Mouse (Mus musculus): ENCODE measurements around the gene Elovl3. TPM values are rescaled to one million over a fixed set of nuclear protein-coding genes. Genes with fewer than 3 reads are reported as not detected.
"Not testable (repeated sequence)": the region's sequence is repeated elsewhere in the genome, so short reads cannot be mapped to it uniquely, and the experiment has no call there.

Elovl3 gene
- total RNA-seq, 2 experiments from 2014 or later, result not detected

DNA sequence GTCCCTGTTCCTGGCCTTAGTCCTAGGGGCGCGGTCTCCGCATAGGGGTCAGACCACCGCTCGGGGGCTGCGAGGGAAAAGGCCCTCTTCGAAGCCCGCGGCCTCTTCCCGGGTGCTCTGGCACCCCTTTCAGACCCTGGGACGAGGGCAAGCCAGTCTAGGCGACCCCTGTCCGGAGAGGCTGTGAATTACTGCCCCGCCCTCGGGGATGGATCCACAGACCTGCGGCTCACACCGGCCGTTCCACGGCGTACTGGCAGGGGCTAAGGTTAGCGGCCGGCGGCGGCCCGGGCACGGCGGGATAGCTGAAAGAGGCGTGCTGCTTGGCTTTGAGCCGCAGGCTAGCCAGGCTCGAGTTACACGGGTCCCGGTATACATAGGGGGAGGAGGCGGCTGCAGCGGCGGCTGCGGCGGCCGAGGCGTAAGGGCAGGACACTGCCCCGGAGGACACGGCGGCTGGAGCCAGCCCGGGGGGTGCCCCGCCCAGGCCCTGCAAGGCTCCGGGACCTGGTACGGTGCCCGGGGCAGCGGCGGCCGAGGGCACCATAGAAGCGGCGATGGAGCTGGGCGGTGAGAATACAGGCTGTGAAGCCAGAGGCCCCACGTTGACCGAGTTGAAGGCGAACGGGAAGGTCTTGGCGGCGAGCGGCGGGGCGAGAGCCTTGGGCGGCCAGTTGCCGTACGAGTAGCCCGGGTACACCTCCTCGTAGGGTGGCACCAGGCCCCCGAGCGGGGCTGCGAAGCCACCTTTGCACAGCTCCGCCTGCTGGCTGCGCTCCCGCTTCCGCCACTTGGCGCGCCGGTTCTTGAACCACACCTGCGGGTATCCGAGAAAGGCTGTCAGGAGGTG, 4.3 kb downstream of the Elovl3 start:
- DNase-seq, result peak in 1 of 2 experiments; percentile 23

- peak; percentile 42 to 55 for DNase-seq
These were observed 5.2 kb downstream of the Elovl3 start for GRCm38 (mm10) chr19:46136639-46137580.

DNA sequence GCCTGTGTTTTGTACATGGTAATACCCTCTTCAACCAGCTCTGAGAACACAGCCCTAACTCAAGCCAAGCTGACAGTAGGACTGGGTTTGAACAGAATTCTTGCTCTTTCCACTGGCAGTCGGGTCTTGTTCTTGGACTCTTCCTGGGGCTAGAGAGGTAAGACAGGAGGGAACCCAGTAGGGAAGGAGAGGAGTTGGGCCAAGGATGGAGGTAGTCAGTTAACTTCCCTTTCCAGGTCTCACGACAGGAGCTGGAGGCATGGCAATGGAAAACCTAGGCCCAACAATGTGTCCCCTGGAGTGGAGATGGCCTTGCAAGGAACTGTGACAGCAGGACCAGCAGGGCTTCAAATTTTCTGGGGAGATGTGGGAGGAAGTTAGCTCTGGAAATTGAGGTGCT, 8.6 kb downstream of the Elovl3 start:
- no peak for DNase-seq

GRCm38 (mm10) chr19:46141091-46141490, 9.4 kb downstream of the Elovl3 start:
- DNase-seq, result no peak

DNA sequence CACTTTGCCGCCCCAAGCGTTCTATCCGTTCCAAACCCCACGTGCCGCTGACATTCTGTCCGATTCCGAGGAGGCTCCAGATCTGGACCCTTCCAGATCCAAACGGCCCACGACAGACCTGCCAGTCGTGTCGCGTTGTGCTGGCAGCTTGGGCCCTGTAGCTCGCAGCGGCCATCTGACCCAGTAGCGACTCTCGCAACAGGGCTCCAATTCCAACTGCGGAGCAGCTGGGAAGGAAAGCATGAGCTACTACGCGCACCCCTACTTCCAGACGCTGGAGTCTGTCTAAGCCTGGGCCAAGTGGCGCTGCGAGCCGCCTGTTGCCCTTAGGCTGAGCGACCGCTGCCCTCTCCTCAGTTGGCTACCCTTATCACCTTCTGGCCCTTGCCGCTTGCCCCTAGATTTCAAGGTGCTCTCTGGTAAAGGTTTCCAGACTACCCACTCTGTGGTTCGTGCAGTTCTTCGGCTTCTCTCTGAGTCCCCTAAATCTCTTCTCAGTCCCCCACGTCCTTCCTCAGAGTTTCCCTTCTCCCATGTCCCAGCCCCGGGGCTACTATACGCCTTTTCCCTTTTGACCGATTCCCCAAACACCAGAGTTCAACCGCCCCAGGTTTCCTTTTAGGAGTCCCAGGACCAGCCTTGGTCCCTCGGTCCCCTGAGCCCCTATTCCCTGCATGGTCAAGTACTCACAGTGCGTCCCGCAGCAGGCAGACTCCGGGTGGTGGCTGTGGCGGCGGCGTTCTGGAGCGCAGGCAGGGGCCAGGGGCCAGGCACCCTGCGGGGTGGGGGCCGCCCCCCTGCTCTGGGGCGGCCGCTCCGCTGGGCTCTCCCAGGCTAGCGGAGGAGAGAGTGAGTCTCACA, 16.0 kb downstream of the Elovl3 start, which contains the start of gene Pitx3:
Gene Pitx3, minus strand, starts transcription at position 816 of the 861 bp plus-strand sequence.
- no peak for DNase-seq

GRCm38 (mm10) chr19:46148372-46148760, 16.7 kb downstream of the Elovl3 start:
- peak; percentile 42 to 43 for DNase-seq

GRCm38 (mm10) chr19:46149091-46149490, 17.4 kb downstream of the Elovl3 start:
- DNase-seq, result no peak

DNA sequence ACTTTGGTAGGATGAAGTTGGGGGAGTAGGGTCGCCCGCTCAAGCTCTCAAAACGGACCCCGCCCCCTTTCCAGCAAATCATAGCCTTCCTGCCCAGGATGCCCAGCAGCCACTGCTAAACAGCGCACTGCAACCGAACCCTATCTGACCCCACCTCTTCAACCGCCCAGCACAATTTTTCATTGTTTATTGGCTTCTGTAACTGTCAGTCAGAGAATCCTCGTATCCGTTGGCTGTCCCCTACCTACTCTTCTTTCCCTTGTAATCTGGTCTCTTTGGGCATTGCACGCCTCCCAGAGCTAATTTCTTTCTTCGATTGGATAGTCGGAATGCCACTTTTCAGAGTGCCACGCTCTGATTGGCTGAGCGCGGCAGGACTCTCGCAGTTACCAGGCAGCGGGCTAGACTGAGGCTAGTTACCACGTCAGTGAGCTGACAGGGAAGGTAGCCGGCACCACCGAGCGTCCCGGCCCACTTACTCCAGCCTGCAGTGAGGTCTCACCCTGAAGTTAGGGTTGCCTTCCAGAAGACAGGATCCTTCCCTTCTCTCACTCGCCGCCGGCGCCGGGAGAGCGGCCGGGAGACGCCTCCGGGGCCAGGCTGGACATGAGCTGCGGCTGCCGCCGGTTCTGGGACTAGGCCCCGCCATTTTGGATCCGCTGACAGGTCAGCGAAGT, 20.6 kb downstream of the Elovl3 start, which contains the start of gene Gbf1:
Gene Gbf1, plus strand, starts transcription at position 383 of the 677 bp plus-strand sequence.
- peak; percentile 94 for DNase-seq

DNA sequence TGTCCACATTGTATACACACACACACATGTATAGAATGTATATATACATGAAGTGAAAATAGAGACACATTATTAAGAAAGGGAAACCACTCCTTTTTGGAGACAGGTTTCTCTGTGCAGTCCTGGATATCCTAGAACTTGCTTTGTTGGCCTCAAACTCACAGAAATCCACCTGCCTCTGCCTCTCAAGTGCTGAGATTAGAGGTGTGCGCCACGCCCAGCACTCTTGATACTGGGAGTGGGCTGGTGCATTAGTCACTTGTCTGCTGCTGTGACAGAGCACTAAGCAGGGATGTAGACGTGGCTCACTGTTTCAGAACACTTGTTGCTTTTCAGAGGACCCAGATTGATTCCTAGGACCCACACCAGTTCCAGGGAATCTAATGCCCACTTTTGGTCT, 34.3 kb downstream of the Elovl3 start:
- no peak for DNase-seq

GRCm38 (mm10) chr19:46167169-46167568, 35.5 kb downstream of the Elovl3 start:
- DNase-seq, result not testable (repeated sequence)

DNA sequence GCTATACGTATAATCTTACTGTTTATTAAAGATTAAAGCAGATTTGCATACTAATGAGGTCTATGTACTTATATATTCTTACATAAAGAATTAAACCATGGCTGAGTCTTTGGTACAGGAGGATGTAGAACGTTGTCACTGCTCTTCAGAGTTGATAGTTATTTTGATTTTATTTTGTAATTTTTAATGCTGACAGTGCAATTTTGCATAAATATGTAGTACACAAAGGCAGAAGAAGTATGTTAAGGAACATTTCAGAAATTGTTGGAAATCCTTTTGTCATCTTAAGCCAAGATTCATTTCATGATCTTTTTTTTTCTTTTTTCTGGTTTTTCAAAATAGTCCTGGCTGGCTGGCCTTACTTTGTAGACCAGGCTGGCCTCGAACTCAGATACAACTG, 37.7 kb downstream of the Elovl3 start:
- no peak for DNase-seq

- no peak for DNase-seq
These were observed 38.2 kb downstream of the Elovl3 start for GRCm38 (mm10) chr19:46169913-46170312.

DNA sequence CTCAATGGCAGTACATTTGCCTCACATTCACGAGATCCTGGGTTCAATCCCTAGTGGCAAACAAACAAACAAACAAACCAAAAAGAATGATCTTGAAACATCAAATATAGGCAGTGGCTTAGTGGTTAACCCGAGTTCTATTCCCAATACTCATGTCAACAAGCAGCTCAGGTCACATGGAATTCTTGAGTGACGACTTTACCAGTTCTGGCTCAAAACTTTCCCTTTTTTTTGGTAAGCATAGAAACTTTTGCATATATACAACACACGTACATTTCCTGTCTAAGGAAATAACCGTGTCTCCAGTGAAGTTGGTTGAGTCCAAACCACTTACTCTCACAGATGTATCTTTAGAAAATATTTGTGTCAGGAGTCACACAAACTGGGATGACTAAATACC, 40.8 kb downstream of the Elovl3 start:
- DNase-seq, result no peak

DNA sequence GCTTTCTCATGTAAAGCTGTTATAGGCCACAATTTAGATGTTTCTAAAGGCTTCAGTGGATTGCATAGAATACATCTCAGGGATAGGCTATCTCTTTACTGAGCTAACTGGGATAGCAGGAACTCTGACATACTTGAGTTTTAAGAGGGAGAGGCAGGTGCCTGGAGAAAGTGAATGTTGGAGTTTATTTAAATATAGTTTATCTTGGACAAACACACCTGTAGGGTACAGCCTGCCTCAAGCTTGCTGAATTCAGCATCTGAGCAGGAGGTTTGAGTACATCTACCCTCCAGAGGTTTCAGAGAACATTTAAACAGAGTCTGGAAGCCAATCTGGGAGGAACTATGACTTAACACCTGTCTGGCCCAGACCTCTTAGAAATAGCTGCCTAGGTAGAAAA, 43.5 kb downstream of the Elovl3 start:
- no peak for DNase-seq

DNA sequence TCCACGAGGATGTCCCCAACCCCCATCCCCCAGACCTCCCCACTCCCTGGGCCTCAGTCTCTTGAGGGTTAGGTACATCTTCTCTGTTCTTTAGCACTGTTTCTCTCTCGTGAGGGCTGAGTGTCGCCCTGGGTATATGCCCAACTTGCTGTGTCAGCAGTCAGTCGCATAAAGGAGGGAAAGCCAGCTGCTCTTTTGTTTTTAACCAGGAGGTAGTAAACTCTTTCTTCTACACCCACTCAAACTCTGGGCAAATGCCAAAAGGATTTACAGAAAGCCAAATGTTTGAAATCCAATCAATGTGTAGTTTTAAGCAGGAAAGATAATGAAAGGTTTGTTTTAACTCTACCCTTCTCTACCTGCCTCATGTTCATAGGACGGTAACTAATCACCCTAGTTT, 45.3 kb downstream of the Elovl3 start:
- DNase-seq, result no peak

- DNase-seq, result no peak
These were observed 48.6 kb downstream of the Elovl3 start for GRCm38 (mm10) chr19:46180274-46180673.

- no peak for DNase-seq
These were observed 50.5 kb downstream of the Elovl3 start for GRCm38 (mm10) chr19:46182241-46182640.

Data from layer of hippocampus, postnatal 36 days (tissue).